ENCODE assay signal across 10 mouse cellular contexts in genomic region chr6:134120712-134121111, GRCm38 (mm10).
DNase-seq lines count a peak whose midpoint lies in the region; ATAC-seq and TF ChIP-seq lines count a peak whose summit lies in the region.
"Had no signal": no experiment of that assay in that cellular context is flagged by ENCODE, and none has a peak within 500 bp of the region (broad histone marks: within the 10 kb centered on the region; RNA-seq: fewer than 3 reads in every experiment).

No protein-coding gene starts in this region.

- 0 out of 2 replicates have a peak overlapping the region, but pooled peaks have one; percentile 6 for H3K4me2 ChIP-seq in lung, embryonic 16.5 days (ENCODE audit: low read depth, low read length)
- H3K4me2 ChIP-seq in stomach, postnatal 0 days (replicated peaks; ENCODE audit: low read depth) = 0 out of 2 replicates have a peak overlapping the region, but pooled peaks have one; percentile 8

- H3K9ac ChIP-seq in lung, embryonic 16.5 days (ENCODE audit: low read length) = no peak overlapping the region
- no peak overlapping the region for H3K9ac ChIP-seq in stomach, postnatal 0 days (ENCODE audit: low read length)

- H3K36me3 ChIP-seq in spleen, adult 2 months (ENCODE audit: control insufficient read depth, insufficient read depth, low read length) = no peaks in the 10 kb centered on the region
- H3K36me3 ChIP-seq in lung, embryonic 16.5 days (ENCODE audit: control insufficient read depth, insufficient read depth, low read length) = no peaks in the 10 kb centered on the region
- H3K36me3 ChIP-seq in stomach, postnatal 0 days (ENCODE audit: control insufficient read depth, insufficient read depth, low read length) = no peaks in the 10 kb centered on the region

- H3K27ac ChIP-seq in spleen, adult 2 months (ENCODE audit: insufficient read depth, low read length) = peak overlapping the region; percentile 52; the same call in 1 of the 2 replicates
- H3K27ac ChIP-seq in lung, embryonic 16.5 days (ENCODE audit: low read length) = peak overlapping the region; percentile 5; the same call in 1 of the 2 replicates
- H3K27ac ChIP-seq in stomach, postnatal 0 days (replicated peaks) = peak overlapping the region; percentile 69
- H3K27ac ChIP-seq: kidney, postnatal 0 days had no signal

- TF ChIP-seq EP300 in stomach, postnatal 0 days (optimal IDR thresholded peaks at IDR 0.05) = no peak

- ATAC-seq in lung, embryonic 16.5 days (ENCODE audit: low read depth) = peak; percentile 26; the same call in 1 of the 2 replicates
- ATAC-seq in stomach, postnatal 0 days (ENCODE audit: low FRiP score, low TSS enrichment) = peak; percentile 54

- no peaks in the 10 kb centered on the region for H3K27me3 ChIP-seq in spleen, adult 2 months (ENCODE audit: control insufficient read depth, insufficient read depth, low read length)
- no peaks in the 10 kb centered on the region for H3K27me3 ChIP-seq in lung, embryonic 16.5 days (ENCODE audit: control insufficient read depth, insufficient read depth, low read depth, low read length)
- H3K27me3 ChIP-seq in stomach, postnatal 0 days (ENCODE audit: control insufficient read depth, insufficient read depth, low read length) = no peaks in the 10 kb centered on the region

- 69% methylated on average over 12 of the region's 12 CpGs for WGBS in spleen, adult 2 months
- WGBS in lung, embryonic 16.5 days = 37% methylated on average over 12 of the region's 12 CpGs
- WGBS in stomach, postnatal 0 days = 46% methylated on average over 12 of the region's 12 CpGs

- DNase-seq in spleen, adult 2 months (ENCODE audit: low read depth in 1 of 2, low spot score in 2 of 2) = no peak
- DNase-seq in spleen, adult 18-20 months = no peak
- peak; percentile 33 to 61 for DNase-seq in heart, adult 9 months (ENCODE audit: low spot score in 2 of 2)
- peak; percentile 51 for DNase-seq in stomach, postnatal 0 days (ENCODE audit: low spot score)
- DNase-seq in retina, embryonic 14.5 days (ENCODE audit: low spot score) = no peak
- DNase-seq in cerebellum, adult 8-10 months = no peak
- DNase-seq: gastrocnemius, postnatal 14 days had no signal

- no peak for TF ChIP-seq POLR2A in spleen, adult 2 months (IDR thresholded peaks at IDR 0.05; ENCODE audit: low read depth, low read length)

- H3K4me3 ChIP-seq in spleen, adult 2 months (ENCODE audit: extremely low read depth, insufficient read depth, insufficient read length) = no peak overlapping the region
- no peak overlapping the region for H3K4me3 ChIP-seq in lung, embryonic 16.5 days (ENCODE audit: low read length)
- no peak overlapping the region for H3K4me3 ChIP-seq in stomach, postnatal 0 days (ENCODE audit: low read depth, low read length)
- H3K4me3 ChIP-seq: erythroblast, embryonic 14.5 days had no signal

- no peaks in the 10 kb centered on the region for H3K9me3 ChIP-seq in lung, embryonic 16.5 days (ENCODE audit: control insufficient read depth, low read length)
- no peaks in the 10 kb centered on the region for H3K9me3 ChIP-seq in stomach, postnatal 0 days (ENCODE audit: control insufficient read depth, low read length)

- TF ChIP-seq CTCF in spleen, adult 2 months (IDR thresholded peaks at IDR 0.05; ENCODE audit: extremely low read depth, insufficient read depth, insufficient read length, insufficient replicate concordance) = no peak
- TF ChIP-seq CTCF in stomach, postnatal 0 days (IDR thresholded peaks at IDR 0.05; ENCODE audit: low read depth) = no peak

- peaks cover 7% of the 10 kb centered on the region; the same call in 1 of the 2 replicates for H3K4me1 ChIP-seq in spleen, adult 2 months (ENCODE audit: control insufficient read depth, insufficient read depth, insufficient read length)
- peaks cover 13% of the 10 kb centered on the region for H3K4me1 ChIP-seq in lung, embryonic 16.5 days (replicated peaks; ENCODE audit: control insufficient read depth, insufficient read depth, low read length)
- H3K4me1 ChIP-seq in stomach, postnatal 0 days (replicated peaks; ENCODE audit: control insufficient read depth, insufficient read depth) = peaks cover 5% of the 10 kb centered on the region; the same call in 1 of the 2 replicates

Comparison
In these comparisons a context has a peak if more than half of its experiments do, and no peak if none do; other contexts are left out.
1. DNase-seq: peak in heart, adult 9 months (2 of 2) and stomach, postnatal 0 days (single experiment); none in spleen, adult 2 months (0 of 2), spleen, adult 18-20 months (0 of 2), retina, embryonic 14.5 days (single experiment) and cerebellum, adult 8-10 months (single experiment).
2. H3K27ac ChIP-seq: peak in every context shown above with its lines; median percentile 69 in stomach, postnatal 0 days; 52 in spleen, adult 2 months; 5 in lung, embryonic 16.5 days.